Mouse (Mus musculus) myocyte (in vitro differentiated cells): Measurements from ENCODE around the gene Myo10. TPM values are rescaled to one million over a fixed set of nuclear protein-coding genes. Genes with fewer than 3 reads are reported as not detected.

ENCODE experiments used
- H3K27me3 ChIP-seq: one replicate; pipeline ENCODE4 v1.6.1; 2011; ENCODE audit not compliant: control insufficient read depth, insufficient read depth, insufficient read length
- H3K36me3 ChIP-seq: one replicate; pipeline ENCODE4 v1.6.1; 2011; ENCODE audit not compliant: control insufficient read depth, insufficient read depth
- H3K4me2 ChIP-seq: one replicate; pipeline ENCODE4 v1.6.1; 2011; ENCODE audit warnings: low read depth, control low read depth
- H3K4me3 ChIP-seq: one replicate; pipeline ENCODE4 v1.5.1; 2011; ENCODE audit warnings: mild to moderate bottlenecking, control low read depth, moderate library complexity
- H3K79me2 ChIP-seq: one replicate; pipeline ENCODE4 v1.6.1; 2011; ENCODE audit not compliant: control insufficient read depth, insufficient read depth
- H3ac ChIP-seq: one replicate; pipeline ENCODE4 v1.6.1; 2011; ENCODE audit not compliant: control insufficient read depth, insufficient read length
- CEBPB ChIP-seq: IDR thresholded peaks from 2 replicates; pipeline ENCODE4 v1.6.1; 2011; ENCODE audit warnings: mild to moderate bottlenecking, moderate library complexity; ENCODE audit not compliant: poor library complexity, insufficient read depth, severe bottlenecking
- E2F4 ChIP-seq: IDR thresholded peaks from one replicate; pipeline ENCODE4 v1.6.1; 2011; ENCODE audit warnings: mild to moderate bottlenecking, control low read depth, moderate library complexity; ENCODE audit not compliant: insufficient read depth
- MAX ChIP-seq: IDR thresholded peaks from one replicate; pipeline ENCODE4 v1.6.1; 2011; ENCODE audit warnings: low read depth, mild to moderate bottlenecking, control low read depth
- MYOD1 ChIP-seq, 3 experiments: IDR thresholded peaks; one replicate each; pipeline ENCODE4 v1.6.1; 2011; ENCODE audit warnings: control low read depth in 2 of 3, low read depth in 2 of 3, mild to moderate bottlenecking in 2 of 3, moderate library complexity in 1 of 3; ENCODE audit not compliant: insufficient read length in 2 of 3, control insufficient read depth in 1 of 3
- MYOG ChIP-seq, 3 experiments: IDR thresholded peaks; one replicate each; pipeline ENCODE4 v1.6.1; 2011; ENCODE audit warnings: control low read depth in 2 of 3, low read depth in 2 of 3, mild to moderate bottlenecking in 2 of 3; ENCODE audit not compliant: insufficient read length in 2 of 3, control insufficient read depth in 1 of 3, insufficient read depth in 1 of 3
- POLR2A ChIP-seq: IDR thresholded peaks from one replicate; pipeline ENCODE4 v1.6.1; 2011; ENCODE audit warnings: low read depth, mild to moderate bottlenecking, control low read depth, moderate library complexity; ENCODE audit not compliant: insufficient read length
- POLR2AphosphoS2 ChIP-seq: IDR thresholded peaks from one replicate; pipeline ENCODE4 v1.6.1; 2011; ENCODE audit warnings: low read depth, control low read depth; ENCODE audit not compliant: insufficient read length
- REST ChIP-seq: IDR thresholded peaks from one replicate; pipeline ENCODE4 v1.6.1; 2011; ENCODE audit warnings: mild to moderate bottlenecking, control low read depth, moderate library complexity; ENCODE audit not compliant: insufficient read depth, insufficient read length
- SRF ChIP-seq: IDR thresholded peaks from one replicate; pipeline ENCODE4 v1.6.1; 2011; ENCODE audit warnings: low read depth; ENCODE audit not compliant: control insufficient read depth, insufficient read length
- TCF12 ChIP-seq: IDR thresholded peaks from one replicate; pipeline ENCODE4 v1.6.1; 2011; ENCODE audit warnings: mild to moderate bottlenecking, control low read depth; ENCODE audit not compliant: poor library complexity, insufficient read depth, severe bottlenecking
- TCF3 ChIP-seq: IDR thresholded peaks from one replicate; pipeline ENCODE4 v1.6.1; 2011; ENCODE audit warnings: low read depth, control low read depth; ENCODE audit not compliant: insufficient read length
- USF1 ChIP-seq: IDR thresholded peaks from one replicate; pipeline ENCODE4 v1.6.1; 2011; ENCODE audit warnings: low read depth, mild to moderate bottlenecking, control low read depth, moderate library complexity
- polyA plus RNA-seq: library from polyadenylated mRNA; unstranded; fragments of >200 nt; fragmentation: generic; extraction: Trizol; gene quantifications from one replicate; pipeline ENCODE4 v1.2.1, GENCODE M21; 2012; ENCODE audit warnings: missing spikeins

The Myo10 gene
- polyA plus RNA-seq, 1 experiment = 71.4 TPM

GRCm38 (mm10) chr15:25756072-25756471, 133.7 kb downstream of the Myo10 start:
- H3K27me3 ChIP-seq = no peaks in the 10 kb centered on the region
- no peak for TF ChIP-seq TCF12
- no peak for TF ChIP-seq SRF
- no peak for TF ChIP-seq POLR2A
- TF ChIP-seq REST = no peak
- no peak for TF ChIP-seq MAX
- TF ChIP-seq E2F4 = no peak
- TF ChIP-seq TCF3 = no peak
- no peak for TF ChIP-seq POLR2AphosphoS2
- TF ChIP-seq MYOG (IDR thresholded peaks at IDR 0.05; ENCODE audit: control insufficient read depth in 1 of 3, insufficient read depth in 1 of 3, insufficient read length in 2 of 3, low read depth in 2 of 3) = no peak
- TF ChIP-seq USF1 = no peak
- no peak for TF ChIP-seq MYOD1 (IDR thresholded peaks at IDR 0.05; ENCODE audit: control insufficient read depth in 1 of 3, insufficient read length in 2 of 3, low read depth in 2 of 3)
- no peak for TF ChIP-seq CEBPB

GRCm38 (mm10) chr15:25758037-25758436, 135.7 kb downstream of the Myo10 start:
- peaks cover 11% of the 10 kb centered on the region for H3K79me2 ChIP-seq
- peaks cover 32% of the 10 kb centered on the region for H3K36me3 ChIP-seq
- no peak overlapping the region for H3ac ChIP-seq
- no peak overlapping the region for H3K4me2 ChIP-seq
- no peak overlapping the region for H3K4me3 ChIP-seq
- TF ChIP-seq MAX = no peak
- no peak for TF ChIP-seq MYOG (IDR thresholded peaks at IDR 0.05; ENCODE audit: control insufficient read depth in 1 of 3, insufficient read depth in 1 of 3, insufficient read length in 2 of 3, low read depth in 2 of 3)
- TF ChIP-seq MYOD1 (IDR thresholded peaks at IDR 0.05; ENCODE audit: control insufficient read depth in 1 of 3, insufficient read length in 2 of 3, low read depth in 2 of 3) = no peak
- TF ChIP-seq TCF3 = no peak
- TF ChIP-seq REST = no peak
- TF ChIP-seq SRF = no peak
- no peak for TF ChIP-seq CEBPB
- TF ChIP-seq E2F4 = no peak
- TF ChIP-seq POLR2A = no peak
- TF ChIP-seq USF1 = no peak
- TF ChIP-seq TCF12 = no peak
- no peak for TF ChIP-seq POLR2AphosphoS2
- no peaks in the 10 kb centered on the region for H3K27me3 ChIP-seq

More at GRCm38 (mm10) chr15:25756072-25756471, 133.7 kb downstream of the Myo10 start:
- Histone ChIP-seq H3K4me2 (no peak overlapping the region), H3K36me3 (peaks cover 39% of the 10 kb centered on the region), H3K79me2 (peaks cover 9% of the 10 kb centered on the region), H3ac (no peak overlapping the region), H3K4me3 (no peak overlapping the region)

GRCm38 (mm10) chr15:25758500-25759086, 136.3 kb downstream of the Myo10 start:
- Histone ChIP-seq H3K4me3 (no peak overlapping the region), H3K36me3 (peaks cover 36% of the 10 kb centered on the region), H3ac (no peak overlapping the region), H3K79me2 (peaks cover 17% of the 10 kb centered on the region), H3K4me2 (no peak overlapping the region), H3K27me3 (no peaks in the 10 kb centered on the region)
- no peak for TF ChIP-seq MYOG (IDR thresholded peaks at IDR 0.05; ENCODE audit: control insufficient read depth in 1 of 3, insufficient read depth in 1 of 3, insufficient read length in 2 of 3, low read depth in 2 of 3)
- peak; percentile 18 for TF ChIP-seq POLR2AphosphoS2
- peak; percentile 16 for TF ChIP-seq SRF

- H3K27me3 ChIP-seq = no peaks in the 10 kb centered on the region
- TF ChIP-seq MYOG (IDR thresholded peaks at IDR 0.05; ENCODE audit: control insufficient read depth in 1 of 3, insufficient read depth in 1 of 3, insufficient read length in 2 of 3, low read depth in 2 of 3) (no peak), TCF12 (no peak), MAX (no peak), SRF (no peak), E2F4 (no peak), CEBPB (peak; percentile 48; the same call in 1 of the 2 replicates), POLR2AphosphoS2 (peak; percentile 15), REST (no peak), TCF3 (no peak), MYOD1 (IDR thresholded peaks at IDR 0.05; ENCODE audit: control insufficient read depth in 1 of 3, insufficient read length in 2 of 3, low read depth in 2 of 3) (peak in 1 of 3 experiments; percentile 43), POLR2A (peak; percentile 20), USF1 (no peak)
- no peak overlapping the region for H3ac ChIP-seq
- H3K4me3 ChIP-seq = no peak overlapping the region
- H3K4me2 ChIP-seq = no peak overlapping the region
- peaks cover 30% of the 10 kb centered on the region for H3K79me2 ChIP-seq
- peaks cover 42% of the 10 kb centered on the region for H3K36me3 ChIP-seq
Measured at GRCm38 (mm10) chr15:25760304-25760703, 138.0 kb downstream of the Myo10 start.

- H3K79me2 ChIP-seq = peaks cover 30% of the 10 kb centered on the region
- peaks cover 48% of the 10 kb centered on the region for H3K36me3 ChIP-seq
- no peak overlapping the region for H3K4me3 ChIP-seq
- H3ac ChIP-seq = no peak overlapping the region
- TF ChIP-seq POLR2AphosphoS2 (no peak), MYOD1 (IDR thresholded peaks at IDR 0.05; ENCODE audit: control insufficient read depth in 1 of 3, insufficient read length in 2 of 3, low read depth in 2 of 3) (no peak), MYOG (IDR thresholded peaks at IDR 0.05; ENCODE audit: control insufficient read depth in 1 of 3, insufficient read depth in 1 of 3, insufficient read length in 2 of 3, low read depth in 2 of 3) (no peak), MAX (no peak), USF1 (no peak), TCF3 (no peak), CEBPB (no peak), SRF (no peak), POLR2A (no peak), REST (no peak), E2F4 (no peak), TCF12 (no peak)
- no peaks in the 10 kb centered on the region for H3K27me3 ChIP-seq
- peak overlapping the region; percentile 59 for H3K4me2 ChIP-seq
Measured at GRCm38 (mm10) chr15:25761049-25761448, 138.7 kb downstream of the Myo10 start.
